Mouse (Mus musculus): ENCODE measurements around the gene Naga. TPM values are rescaled to one million over a fixed set of nuclear protein-coding genes. Genes with fewer than 3 reads are reported as not detected.

The Naga gene
- 23.9 TPM for polyA plus RNA-seq (2017; shearing (Covaris generic))

GRCm38 (mm10) chr15:82338593-82339112, at the start of gene Naga, which contains the start of the genes Pheta2 and Smdt1:
Gene Naga (minus strand): TSS chr15:82338925.
Gene Pheta2 (plus strand): TSS chr15:82338942.
Gene Smdt1 (plus strand): TSS chr15:82338959.

GRCm38 (mm10) chr15:82379871-82380713, 41.4 kb upstream of the Naga start, which contains the start of gene Cyp2d22:
Gene Cyp2d22 (minus strand): TSS chr15:82380260.

GRCm38 (mm10) chr15:82354126-82354945, 15.6 kb upstream of the Naga start, which contains the start of gene Ndufa6:
Gene Ndufa6 (minus strand): TSS chr15:82354322.

GRCm38 (mm10) chr15:82298764-82299561, 39.8 kb downstream of the Naga start, which contains the start of gene Wbp2nl:
Gene Wbp2nl (plus strand): TSS chr15:82298954.

Other genes starting within 250 kb of the Naga start
- gene Ccdc134, start 211.0 kb downstream of the Naga start, polyA plus RNA-seq (2017; shearing (Covaris generic)): 36.0 TPM
- 196 TPM for gene Srebf2, start 191.7 kb downstream of the Naga start, polyA plus RNA-seq (2017; shearing (Covaris generic))
- 0.44 TPM for gene Shisa8, start 126.1 kb downstream of the Naga start, polyA plus RNA-seq (2017; shearing (Covaris generic))
- 0.77 TPM for gene Tnfrsf13c, start 114.6 kb downstream of the Naga start, polyA plus RNA-seq (2017; shearing (Covaris generic))
- 3.2 TPM for gene Cenpm, start 94.2 kb downstream of the Naga start, polyA plus RNA-seq (2017; shearing (Covaris generic))
- gene 1500009C09Rik, start 86.5 kb downstream of the Naga start, polyA plus RNA-seq (2017; shearing (Covaris generic)): not detected
- gene Sept3, start 64.0 kb downstream of the Naga start, polyA plus RNA-seq (2017; shearing (Covaris generic)): not detected
- not detected for gene Wbp2nl, start 40.0 kb downstream of the Naga start, polyA plus RNA-seq (2017; shearing (Covaris generic))
- gene Pheta2, start within 50 bp of the Naga start, polyA plus RNA-seq (2017; shearing (Covaris generic)): 0.44 TPM
- 170 TPM for gene Smdt1, start within 50 bp of the Naga start, polyA plus RNA-seq (2017; shearing (Covaris generic))
- gene Ndufa6, start 15.4 kb upstream of the Naga start, polyA plus RNA-seq (2017; shearing (Covaris generic)): 347 TPM
- 38.3 TPM for gene Cyp2d22, start 41.3 kb upstream of the Naga start, polyA plus RNA-seq (2017; shearing (Covaris generic))
- gene Cyp2d11, start 55.1 kb upstream of the Naga start, polyA plus RNA-seq (2017; shearing (Covaris generic)): not detected
- not detected for gene Cyp2d10, start 68.3 kb upstream of the Naga start, polyA plus RNA-seq (2017; shearing (Covaris generic))
- gene Cyp2d9, start 94.5 kb upstream of the Naga start, polyA plus RNA-seq (2017; shearing (Covaris generic)): not detected
- gene Cyp2d12, start 216.1 kb upstream of the Naga start, polyA plus RNA-seq (2017; shearing (Covaris generic)): not detected